Mouse (Mus musculus): ENCODE data around the gene Lhpp. TPM values are rescaled to one million over a fixed set of nuclear protein-coding genes. Genes with fewer than 3 reads are reported as not detected.

Gene Lhpp
- total RNA-seq, 2 experiments from 2014 or later = 7.8 to 10.5 TPM

- DNase-seq (ENCODE audit: low spot score in 2 of 2) = no peak
Observed at GRCm38 (mm10) chr7:132597251-132598041, 13.0 kb upstream of the Lhpp start.

- DNase-seq (ENCODE audit: low spot score in 2 of 2) = no peak
Observed at GRCm38 (mm10) chr7:132599071-132599975, 11.1 kb upstream of the Lhpp start, which contains the start of gene Nkx1-2. TSS of gene Nkx1-2 (minus strand) at chr7:132599637.

- no peak for DNase-seq (ENCODE audit: low spot score in 2 of 2)
Observed at GRCm38 (mm10) chr7:132600026-132600425, 10.4 kb upstream of the Lhpp start.

GRCm38 (mm10) chr7:132600926-132601325 lies 9.5 kb upstream of the Lhpp start:
- DNase-seq (ENCODE audit: low spot score in 2 of 2) = no peak

- DNase-seq (ENCODE audit: low spot score in 2 of 2) = no peak
Observed at GRCm38 (mm10) chr7:132604720-132605119, 5.7 kb upstream of the Lhpp start.

- no peak for DNase-seq (ENCODE audit: low spot score in 2 of 2)
Observed at GRCm38 (mm10) chr7:132605689-132606088, 4.7 kb upstream of the Lhpp start.

GRCm38 (mm10) chr7:132608316-132609020 lies 2.0 kb upstream of the Lhpp start:
- no peak for DNase-seq (ENCODE audit: low spot score in 2 of 2)

- DNase-seq (ENCODE audit: low spot score in 2 of 2) = no peak
Observed at GRCm38 (mm10) chr7:132611530-132611929, 1.1 kb downstream of the Lhpp start.

- no peak for DNase-seq (ENCODE audit: low spot score in 2 of 2)
Observed at GRCm38 (mm10) chr7:132615346-132615745, 4.9 kb downstream of the Lhpp start.

- DNase-seq (ENCODE audit: low spot score in 2 of 2) = no peak
Observed at GRCm38 (mm10) chr7:132616391-132616790, 6.0 kb downstream of the Lhpp start.

GRCm38 (mm10) chr7:132617021-132617564 lies 6.7 kb downstream of the Lhpp start:
- DNase-seq (ENCODE audit: low spot score in 2 of 2) = no peak

- no peak for DNase-seq (ENCODE audit: low spot score in 2 of 2)
Observed at GRCm38 (mm10) chr7:132619549-132619948, 9.1 kb downstream of the Lhpp start.

GRCm38 (mm10) chr7:132619975-132620918 lies 9.8 kb downstream of the Lhpp start:
- no peak for DNase-seq (ENCODE audit: low spot score in 2 of 2)

GRCm38 (mm10) chr7:132624161-132624560 lies 13.7 kb downstream of the Lhpp start:
- no peak for DNase-seq (ENCODE audit: low spot score in 2 of 2)

GRCm38 (mm10) chr7:132626174-132626573 lies 15.7 kb downstream of the Lhpp start:
- no peak for DNase-seq (ENCODE audit: low spot score in 2 of 2)

GRCm38 (mm10) chr7:132627448-132627847 lies 17.0 kb downstream of the Lhpp start:
- DNase-seq (ENCODE audit: low spot score in 2 of 2) = no peak

- DNase-seq (ENCODE audit: low spot score in 2 of 2) = no peak
Observed at GRCm38 (mm10) chr7:132631313-132631712, 20.9 kb downstream of the Lhpp start.

- no peak for DNase-seq (ENCODE audit: low spot score in 2 of 2)
Observed at GRCm38 (mm10) chr7:132637292-132637691, 26.9 kb downstream of the Lhpp start.

- peak in 1 of 2 experiments; percentile 40 for DNase-seq (ENCODE audit: low spot score in 2 of 2)
Observed at GRCm38 (mm10) chr7:132638446-132639087, 28.1 kb downstream of the Lhpp start.

Measured in gastrocnemius, postnatal 4 days (tissue).